Mouse (Mus musculus) bone marrow, adult 2 months (tissue): ENCODE measurements at regions not wholly inside any gene's neighbourhood (a gene's known extent, or its start where the extent isn't known, plus 50 kb on each side); places are given as distances from the start of the nearest gene placed in this dataset.

Experiments
- H3K27ac ChIP-seq: fragments of 200-500 bp; 2 replicates; pipeline ENCODE4 v1.5.1; 2012; ENCODE audit warnings: low read depth, mild to moderate bottlenecking, control low read depth, inconsistent platforms, low read length; ENCODE audit not compliant: control insufficient read depth, poor library complexity, insufficient read depth
- H3K4me1 ChIP-seq: fragments of 200-500 bp; 2 replicates; pipeline ENCODE4 v1.6.1; 2011; ENCODE audit warnings: low read length; ENCODE audit not compliant: control insufficient read depth, insufficient read depth
- H3K4me3 ChIP-seq: fragments of 200-500 bp; replicated peaks from 2 replicates; pipeline ENCODE3; 2011; ENCODE audit warnings: mild to moderate bottlenecking, low read depth, low read length, control low read depth; ENCODE audit not compliant: control insufficient read depth
- CTCF ChIP-seq: fragments of 200-500 bp; IDR thresholded peaks from 2 replicates; pipeline ENCODE4 v1.5.1; 2011; ENCODE audit warnings: low read length, control low read depth; ENCODE audit not compliant: control insufficient read depth, insufficient read depth
- POLR2A ChIP-seq: fragments of 200-500 bp; IDR thresholded peaks from 2 replicates; pipeline ENCODE4 v1.6.1; 2011; ENCODE audit warnings: low read depth, mild to moderate bottlenecking, control low read depth, low read length, borderline replicate concordance; ENCODE audit not compliant: control insufficient read depth
- WGBS: fragments of 180-500 bp; shearing (Covaris S2); methylation state at CpG from one replicate; pipeline ENCODE4 v1.1.7; 2018; 5-methylcytosine and 5-hydroxymethylcytosine counted together

DNA sequence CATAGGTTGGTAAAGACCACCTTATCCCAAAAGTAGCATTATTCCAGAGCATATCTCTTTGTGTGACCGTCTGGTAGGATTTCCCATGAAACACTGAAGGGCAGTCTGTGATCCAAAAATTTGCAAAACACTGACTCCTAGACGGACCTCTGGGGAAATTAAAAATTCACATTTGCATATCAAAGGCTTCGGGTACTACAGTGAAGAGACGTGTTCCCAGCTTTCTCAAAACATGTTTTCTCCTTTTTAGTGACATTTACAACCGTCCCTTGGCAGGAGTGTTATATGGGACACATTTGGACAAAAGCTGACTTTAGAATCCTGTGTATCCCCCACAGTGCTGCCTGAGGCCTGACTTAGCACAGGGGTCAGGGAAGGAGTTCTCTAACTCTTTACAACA is 78.8 kb upstream of the Pkdcc start:
- no peaks in the 10 kb centered on the region for H3K4me1 ChIP-seq
- 72% methylated on average over 5 of the region's 5 CpGs for WGBS
- no peak overlapping the region for H3K27ac ChIP-seq
- H3K4me3 ChIP-seq: no peak overlapping the region
- no peak for TF ChIP-seq CTCF
- no peak for TF ChIP-seq POLR2A

DNA sequence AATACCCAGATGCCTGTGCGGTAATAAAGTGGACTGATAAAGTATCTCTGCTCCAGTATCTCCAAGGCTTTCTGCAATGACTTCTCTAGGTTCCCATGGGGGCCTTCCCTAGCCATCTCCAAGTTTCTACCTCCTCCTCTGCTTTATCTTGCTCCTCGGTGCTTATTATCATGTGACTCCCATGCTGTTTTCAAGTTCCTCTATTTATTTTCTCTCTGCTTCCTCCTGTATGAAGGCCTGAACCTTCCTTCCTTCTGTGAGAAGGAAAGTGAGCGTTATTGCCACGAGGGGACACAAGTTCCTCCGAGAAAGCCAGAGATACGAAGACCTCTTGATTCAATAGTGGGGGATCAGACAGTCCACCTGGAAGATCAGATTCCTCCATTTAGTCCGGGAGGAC is 77.4 kb upstream of the Pkdcc start:
- Histone ChIP-seq H3K4me1 (no peaks in the 10 kb centered on the region), H3K27ac (no peak overlapping the region), H3K4me3 (no peak overlapping the region)
- 23% methylated on average over 7 of the region's 7 CpGs for WGBS
- TF ChIP-seq CTCF (no peak), POLR2A (no peak)

- 75% methylated on average over 11 of the region's 11 CpGs for WGBS
- Histone ChIP-seq H3K27ac (no peak overlapping the region), H3K4me3 (no peak overlapping the region), H3K4me1 (no peaks in the 10 kb centered on the region)
- TF ChIP-seq POLR2A (no peak), CTCF (no peak)
These were observed 76.3 kb upstream of the Pkdcc start for GRCm38 (mm10) chr17:83138493-83139417.

GRCm38 (mm10) chr17:83148371-83148929 is 66.6 kb upstream of the Pkdcc start:
- TF ChIP-seq POLR2A (no peak), CTCF (no peak)
- H3K4me3 ChIP-seq: no peak overlapping the region
- H3K27ac ChIP-seq: no peak overlapping the region
- H3K4me1 ChIP-seq: no peaks in the 10 kb centered on the region
- WGBS: 76% methylated on average over 15 of the region's 15 CpGs

DNA sequence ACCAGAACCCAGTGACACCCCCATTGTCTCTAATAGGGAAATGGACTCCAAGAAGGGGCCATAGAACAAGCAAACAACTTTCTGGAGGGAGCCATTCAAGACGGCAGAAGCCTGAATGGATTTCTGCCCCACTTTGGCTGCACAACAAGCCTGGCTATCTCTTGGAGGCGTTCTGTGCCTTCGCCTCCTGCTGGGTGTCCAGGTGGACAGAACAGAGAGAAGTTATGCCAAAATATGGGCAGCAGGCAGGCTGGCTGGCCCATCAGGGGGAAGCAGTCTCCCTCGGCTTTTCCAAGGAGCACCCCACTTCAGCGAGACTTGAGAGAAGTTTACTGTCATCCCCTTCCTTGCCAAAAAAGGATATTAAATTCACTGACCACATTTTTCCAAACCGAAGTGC is 65.8 kb upstream of the Pkdcc start:
- no peak overlapping the region for H3K27ac ChIP-seq
- WGBS: 88% methylated on average over 6 of the region's 6 CpGs
- no peak overlapping the region for H3K4me3 ChIP-seq
- H3K4me1 ChIP-seq: no peaks in the 10 kb centered on the region
- TF ChIP-seq CTCF: no peak
- TF ChIP-seq POLR2A: no peak

GRCm38 (mm10) chr17:83155106-83155505 is 60.0 kb upstream of the Pkdcc start:
- H3K4me1 ChIP-seq: no peaks in the 10 kb centered on the region
- H3K4me3 ChIP-seq: no peak overlapping the region
- WGBS: 66% methylated on average over 4 of the region's 4 CpGs
- no peak overlapping the region for H3K27ac ChIP-seq
- TF ChIP-seq POLR2A (no peak), CTCF (no peak)

- WGBS: 42% methylated on average over 8 of the region's 8 CpGs
- no peak overlapping the region for H3K27ac ChIP-seq
- H3K4me1 ChIP-seq: no peaks in the 10 kb centered on the region
- no peak for TF ChIP-seq POLR2A
- TF ChIP-seq CTCF: no peak
- H3K4me3 ChIP-seq: no peak overlapping the region
These were observed 58.4 kb upstream of the Pkdcc start for GRCm38 (mm10) chr17:83156682-83157081.

GRCm38 (mm10) chr17:83158053-83158452 is 57.0 kb upstream of the Pkdcc start:
- WGBS: 79% methylated on average over 6 of the region's 6 CpGs
- Histone ChIP-seq H3K4me3 (no peak overlapping the region), H3K27ac (no peak overlapping the region), H3K4me1 (no peaks in the 10 kb centered on the region)
- no peak for TF ChIP-seq CTCF
- TF ChIP-seq POLR2A: no peak
